In the genomic region with DNA sequence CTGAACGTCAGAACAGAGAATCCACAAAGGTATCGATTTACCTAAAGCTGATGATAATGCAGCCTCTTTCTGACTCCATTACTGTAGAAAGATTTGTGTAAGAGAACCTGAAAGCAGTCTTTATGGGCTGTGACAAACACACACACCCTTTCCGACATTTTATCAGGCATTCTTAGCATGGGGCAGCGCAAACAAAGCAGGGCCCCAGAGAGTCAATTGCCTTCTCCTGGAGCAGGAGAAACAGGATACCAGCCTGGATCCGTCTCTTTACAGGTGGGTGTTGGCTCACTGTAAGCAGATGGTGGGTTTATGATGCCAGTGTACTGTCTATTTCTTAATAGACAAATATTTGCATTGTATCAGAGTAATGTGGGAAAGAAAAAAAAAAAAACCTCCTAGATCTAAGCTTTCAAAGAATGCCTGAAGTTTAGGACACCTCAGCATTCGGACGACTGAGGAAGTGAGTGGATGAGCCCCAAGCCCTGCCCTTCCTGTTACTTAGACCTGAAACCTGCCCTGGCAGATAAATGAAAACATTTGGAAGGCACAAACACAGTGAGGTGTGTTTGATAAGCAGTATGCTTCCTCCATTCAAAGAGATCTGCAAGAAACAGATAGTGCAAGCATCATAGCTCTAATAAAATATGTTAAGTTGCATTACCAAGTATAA, we compare ENCODE assay signal across 19 mouse cellular contexts. TPM values are rescaled to one million over a fixed set of nuclear protein-coding genes. Genes with fewer than 3 reads are reported as not detected.
DNase-seq lines count a peak whose midpoint lies in the region; ATAC-seq and TF ChIP-seq lines count a peak whose summit lies in the region.
"Had no signal": no experiment of that assay in that cellular context is flagged by ENCODE, and none has a peak within 500 bp of the region (broad histone marks: within the 10 kb centered on the region; RNA-seq: fewer than 3 reads in every experiment).

No protein-coding gene starts in this region.

- no peak overlapping the region for H3K27ac ChIP-seq in kidney, embryonic 14.5 days (ENCODE audit: low read depth, low read length)
- H3K27ac ChIP-seq in liver, embryonic 13.5 days, result no peak overlapping the region
- H3K27ac ChIP-seq in stomach, postnatal 0 days (replicated peaks), result peak overlapping the region; percentile 69
- H3K27ac ChIP-seq: forebrain, embryonic 10.5 days; hindbrain, embryonic 13.5 days had no signal

- H3K4me1 ChIP-seq in kidney, embryonic 14.5 days (ENCODE audit: control insufficient read depth, insufficient read depth, low read length), result no peaks in the 10 kb centered on the region
- peaks cover 12% of the 10 kb centered on the region for H3K4me1 ChIP-seq in liver, embryonic 13.5 days (replicated peaks)
- H3K4me1 ChIP-seq in stomach, postnatal 0 days (replicated peaks; ENCODE audit: control insufficient read depth, insufficient read depth), result no peaks in the 10 kb centered on the region
- H3K4me1 ChIP-seq: forebrain, embryonic 10.5 days; hindbrain, embryonic 13.5 days had no signal

- no peak for DNase-seq in kidney, postnatal 10 days
- peak; percentile 7 for DNase-seq in liver, embryonic 13.5 days
- peak; percentile 55 for DNase-seq in stomach, postnatal 0 days (ENCODE audit: low spot score)
- no peak for DNase-seq in right cerebral cortex, adult 2 months (ENCODE audit: low spot score in 2 of 2)
- no peak for DNase-seq in yolk sac, embryonic 10.5 days (ENCODE audit: low spot score)
- DNase-seq: cerebellum, adult 9-10 months; heart, adult 18-20 months; retina, postnatal 1 day had no signal

- ATAC-seq in kidney, embryonic 14.5 days (ENCODE audit: low FRiP score, low TSS enrichment), result peak; percentile 43; the same call in 1 of the 2 replicates
- ATAC-seq in erythroid progenitor cell, adult 5-6 weeks (replicated peaks; ENCODE audit: low FRiP score, poor library complexity, severe bottlenecking), result peak; percentile 76
- peak; percentile 77 for ATAC-seq in liver, embryonic 13.5 days (ENCODE audit: low read depth)
- peak; percentile 79; the same call in 1 of the 2 replicates for ATAC-seq in stomach, postnatal 0 days (ENCODE audit: low FRiP score, low TSS enrichment)
- no peak for ATAC-seq in cerebellum, adult (ENCODE audit: insufficient number of reproducible peaks, low FRiP score, low TSS enrichment)

- H3K9me3 ChIP-seq in kidney, embryonic 14.5 days (ENCODE audit: control insufficient read depth, low read length), result no peaks in the 10 kb centered on the region
- no peaks in the 10 kb centered on the region for H3K9me3 ChIP-seq in liver, embryonic 13.5 days (replicated peaks)
- no peaks in the 10 kb centered on the region for H3K9me3 ChIP-seq in stomach, postnatal 0 days (ENCODE audit: control insufficient read depth, low read length)
- H3K9me3 ChIP-seq: forebrain, embryonic 10.5 days; hindbrain, embryonic 13.5 days had no signal

- no peak overlapping the region for H3K4me3 ChIP-seq in kidney, embryonic 14.5 days (ENCODE audit: low read length)
- no peak overlapping the region for H3K4me3 ChIP-seq in liver, embryonic 13.5 days (replicated peaks)
- H3K4me3 ChIP-seq in stomach, postnatal 0 days (ENCODE audit: low read depth, low read length), result no peak overlapping the region
- H3K4me3 ChIP-seq: forebrain, embryonic 10.5 days; hindbrain, embryonic 13.5 days had no signal

- 38% methylated on average over 7 of the region's 7 CpGs for WGBS in kidney, embryonic 14.5 days
- 37% methylated on average over 7 of the region's 7 CpGs for WGBS in liver, embryonic 13.5 days (ENCODE audit: insufficient replicate concordance)
- WGBS in stomach, postnatal 0 days, result 35% methylated on average over 7 of the region's 7 CpGs

- TF ChIP-seq EP300 in stomach, postnatal 0 days (optimal IDR thresholded peaks at IDR 0.05), result no peak

- TF ChIP-seq CTCF in stomach, postnatal 0 days (IDR thresholded peaks at IDR 0.05; ENCODE audit: low read depth), result no peak

- no peak overlapping the region for H3K9ac ChIP-seq in kidney, embryonic 14.5 days (ENCODE audit: low read depth, low read length)
- H3K9ac ChIP-seq in liver, embryonic 13.5 days, result no peak overlapping the region
- H3K9ac ChIP-seq in stomach, postnatal 0 days (ENCODE audit: low read length), result no peak overlapping the region
- H3K9ac ChIP-seq: hindbrain, embryonic 13.5 days had no signal

- no peak overlapping the region for H3K4me2 ChIP-seq in kidney, embryonic 14.5 days (replicated peaks; ENCODE audit: low read depth, low read length)
- peak overlapping the region; percentile 33 for H3K4me2 ChIP-seq in liver, embryonic 13.5 days
- H3K4me2 ChIP-seq in stomach, postnatal 0 days (replicated peaks; ENCODE audit: low read depth), result no peak overlapping the region
- H3K4me2 ChIP-seq: hindbrain, embryonic 13.5 days had no signal

- H3K36me3 ChIP-seq in kidney, embryonic 14.5 days (ENCODE audit: control insufficient read depth, insufficient read depth, low read length), result no peaks in the 10 kb centered on the region
- no peaks in the 10 kb centered on the region for H3K36me3 ChIP-seq in liver, embryonic 13.5 days
- H3K36me3 ChIP-seq in stomach, postnatal 0 days (ENCODE audit: control insufficient read depth, insufficient read depth, low read length), result no peaks in the 10 kb centered on the region
- H3K36me3 ChIP-seq: forebrain, embryonic 10.5 days; hindbrain, embryonic 13.5 days had no signal

- H3K27me3 ChIP-seq in kidney, embryonic 14.5 days (ENCODE audit: control insufficient read depth, insufficient read depth, low read length), result no peaks in the 10 kb centered on the region
- H3K27me3 ChIP-seq in liver, embryonic 13.5 days, result no peaks in the 10 kb centered on the region
- no peaks in the 10 kb centered on the region for H3K27me3 ChIP-seq in stomach, postnatal 0 days (ENCODE audit: control insufficient read depth, insufficient read depth, low read length)
- H3K27me3 ChIP-seq: hindbrain, embryonic 13.5 days had no signal

RNA-seq across cellular contexts. Expression of a gene that starts 26.5 kb away (rescaled TPM):
- polyA plus RNA-seq in kidney, embryonic 14.5 days (2014; fragmentation: Nextera tagmentation; extraction: Ambion mirVana), result 2.1 and 2.8 TPM in 2 replicates
- not detected in 2 replicates for total RNA-seq in erythroid progenitor cell, adult 5-6 weeks (2015; ENCODE audit: low replicate concordance)
- total RNA-seq in erythroid progenitor cell, adult 5-6 weeks (2017; ENCODE audit: low replicate concordance), result not detected in 2 replicates
- 0.43 and 1.3 TPM in 2 replicates for polyA plus RNA-seq in liver, embryonic 13.5 days (2015; fragmentation: Nextera tagmentation; extraction: Ambion mirVana)
- polyA plus RNA-seq in stomach, postnatal 0 days (2015; fragmentation: Nextera tagmentation; extraction: Ambion mirVana), result 1,362 and 1,533 TPM in 2 replicates
- total RNA-seq: left cerebral cortex, postnatal 10 days; liver, adult 2 months; monocyte, adult 5-6 weeks had no signal
- polyA plus RNA-seq: forebrain, embryonic 10.5 days; hindbrain, embryonic 13.5 days; neural tube, embryonic 14.5 days; spleen, adult 2 months had no signal

RNA-seq across cellular contexts. Expression of a gene that starts 40.8 kb away (rescaled TPM):
- not detected in 2 replicates for polyA plus RNA-seq in kidney, embryonic 14.5 days (2014; fragmentation: Nextera tagmentation; extraction: Ambion mirVana)
- not detected in 2 replicates for total RNA-seq in erythroid progenitor cell, adult 5-6 weeks (2015; ENCODE audit: low replicate concordance)
- not detected in 2 replicates for total RNA-seq in erythroid progenitor cell, adult 5-6 weeks (2017; ENCODE audit: low replicate concordance)
- polyA plus RNA-seq in liver, embryonic 13.5 days (2015; fragmentation: Nextera tagmentation; extraction: Ambion mirVana), result not detected in 2 replicates
- polyA plus RNA-seq in stomach, postnatal 0 days (2015; fragmentation: Nextera tagmentation; extraction: Ambion mirVana), result 0.97 and 1.2 TPM in 2 replicates
- total RNA-seq: left cerebral cortex, postnatal 10 days; liver, adult 2 months; monocyte, adult 5-6 weeks had no signal
- polyA plus RNA-seq: forebrain, embryonic 10.5 days; hindbrain, embryonic 13.5 days; kidney, embryonic 16.5 days; liver, adult 2 months; spleen, adult 2 months had no signal

Comparison
In these comparisons a context has a peak if more than half of its experiments do, and no peak if none do; other contexts are left out.
1. DNase-seq: peak in liver, embryonic 13.5 days (single experiment) and stomach, postnatal 0 days (single experiment); none in kidney, postnatal 10 days (single experiment), right cerebral cortex, adult 2 months (0 of 2) and yolk sac, embryonic 10.5 days (single experiment).
2. RNA of a gene that starts 26.5 kb away (polyA plus RNA-seq): 1,362 to 1,533 TPM in stomach, postnatal 0 days; 2.1 to 2.8 TPM in kidney, embryonic 14.5 days and 0.43 to 1.3 TPM in liver, embryonic 13.5 days; every median in the first group is over 100 times any median in the second.